Mouse (Mus musculus): ENCODE measurements around the gene Iars2. TPM values are rescaled to one million over a fixed set of nuclear protein-coding genes. Genes with fewer than 3 reads are reported as not detected.

Gene Iars2
- total and polyA plus RNA-seq, 3 experiments: 37.2 to 47.2 (median 41.9) TPM

DNA sequence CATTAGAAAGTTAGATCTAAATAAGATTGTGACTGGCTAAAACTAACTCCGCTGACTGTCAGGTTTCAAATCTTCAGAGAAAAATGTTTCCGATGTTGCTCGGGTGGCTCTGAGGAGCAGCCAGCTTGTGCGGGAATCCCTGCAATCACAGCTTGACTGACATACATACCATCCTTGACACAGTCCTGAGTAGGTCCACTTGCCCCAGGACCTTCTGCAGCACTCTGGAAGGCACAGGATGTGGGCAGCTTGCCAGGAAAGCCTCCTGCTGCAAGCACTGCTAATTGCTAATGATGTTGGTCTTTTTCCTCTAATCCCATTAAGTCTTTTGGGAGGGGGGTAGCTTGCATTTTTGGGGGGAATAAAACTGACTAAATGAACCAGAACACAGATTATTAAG, 44.0 kb downstream of the Iars2 start:
- Histone ChIP-seq H3K27me3 (replicated peaks) (no peaks in the 10 kb centered on the region), H3K36me3 (replicated peaks in 1 of 2; ENCODE audit: control insufficient read depth in 1 of 2, insufficient read depth in 1 of 2, low read length in 1 of 2) (peaks cover 66 to 85% of the 10 kb centered on the region in 2 experiments), H3K9me3 (replicated peaks; ENCODE audit: low read length) (no peaks in the 10 kb centered on the region), H3K4me3 (replicated peaks in 1 of 3; ENCODE audit: low read depth in 2 of 3, low read length in 2 of 3, poor library complexity in 1 of 3) (no peak overlapping the region), H3K9ac (ENCODE audit: insufficient read depth, low read depth) (no peak overlapping the region), H3K4me2 (ENCODE audit: insufficient read depth, low read depth, poor library complexity, severe bottlenecking) (no peak overlapping the region), H3K27ac (ENCODE audit: insufficient read depth, low read depth) (no peak overlapping the region), H3K4me1 (ENCODE audit: control insufficient read depth in 1 of 2, insufficient read depth in 2 of 2) (no peaks in the 10 kb centered on the region), H3K79me2 (replicated peaks; ENCODE audit: control insufficient read depth, extremely low read depth, insufficient read depth, poor library complexity, severe bottlenecking) (no peaks in the 10 kb centered on the region)
- dilution Hi-C loops (cut with MboI; ENCODE audit: extremely low pct_ligation_motif_present, extremely low pct_unique_long_range_greater_than_20kb, low sequenced_read_pairs): no loop called here
- in situ Hi-C loops (cut with MboI; ENCODE audit: low pct_ligation_motif_present, low pct_unique_long_range_greater_than_20kb, low sequenced_read_pairs): no loop called here
- no peak for TF ChIP-seq BHLHE40 (IDR thresholded peaks at IDR 0.05; ENCODE audit: low read depth, low read length)
- TF ChIP-seq JUND (conservative IDR thresholded peaks at IDR 0.05; ENCODE audit: low read depth, low read length): no peak
- no peak for TF ChIP-seq NELFE (IDR thresholded peaks at IDR 0.05; ENCODE audit: low read depth, low read length)
- TF ChIP-seq RAD21 (IDR thresholded peaks at IDR 0.05; ENCODE audit: low read depth, low read length): no peak
- no peak for TF ChIP-seq MAX (IDR thresholded peaks at IDR 0.05; ENCODE audit: low read length)
- TF ChIP-seq CHD2 (IDR thresholded peaks at IDR 0.05; ENCODE audit: low read length): no peak
- TF ChIP-seq POLR2AphosphoS2 (IDR thresholded peaks at IDR 0.05; ENCODE audit: low read depth, low read length): no peak
- TF ChIP-seq RCOR1 (conservative IDR thresholded peaks at IDR 0.05; ENCODE audit: low read depth, low read length): no peak
- no peak for TF ChIP-seq SMC3 (IDR thresholded peaks at IDR 0.05; ENCODE audit: low read depth, low read length)
- no peak for TF ChIP-seq MEF2A (IDR thresholded peaks at IDR 0.05; ENCODE audit: borderline replicate concordance, low read depth, low read length)
- TF ChIP-seq HCFC1 (IDR thresholded peaks at IDR 0.05; ENCODE audit: low read depth, low read length): no peak
- no peak for TF ChIP-seq TCF12 (IDR thresholded peaks at IDR 0.05; ENCODE audit: low read depth, low read length)
- no peak for TF ChIP-seq MXI1 (IDR thresholded peaks at IDR 0.05; ENCODE audit: low read depth, low read length)
- no peak for TF ChIP-seq MAZ (IDR thresholded peaks at IDR 0.05; ENCODE audit: low read depth, low read length)
- no peak for DNase-seq (ENCODE audit: extremely low read depth)

DNA sequence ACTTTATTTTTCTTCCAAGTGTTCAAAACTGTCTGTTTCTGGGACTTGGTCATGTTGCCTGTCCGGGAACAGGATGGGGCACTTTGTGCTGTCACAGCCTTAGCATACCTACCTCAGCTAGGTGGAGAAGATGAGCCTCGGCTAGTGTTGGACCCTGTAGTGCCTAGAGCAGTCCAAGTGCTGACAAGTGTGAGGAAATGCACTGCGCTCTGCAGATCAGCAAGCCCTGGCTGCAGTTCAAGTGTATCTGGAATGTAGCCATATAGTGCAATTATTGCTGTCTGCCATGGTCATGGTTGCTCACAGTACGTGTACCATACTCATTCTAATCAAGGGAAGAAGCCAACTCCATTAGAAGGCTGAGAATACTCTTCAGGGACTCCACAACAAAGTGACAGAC, 44.5 kb downstream of the Iars2 start:
- H3K4me1 ChIP-seq (ENCODE audit: control insufficient read depth in 1 of 2, insufficient read depth in 2 of 2): no peaks in the 10 kb centered on the region
- no peak overlapping the region for H3K9ac ChIP-seq (ENCODE audit: insufficient read depth, low read depth)
- no peaks in the 10 kb centered on the region for H3K79me2 ChIP-seq (replicated peaks; ENCODE audit: control insufficient read depth, extremely low read depth, insufficient read depth, poor library complexity, severe bottlenecking)
- H3K27me3 ChIP-seq (replicated peaks): no peaks in the 10 kb centered on the region
- in situ Hi-C loops (cut with MboI; ENCODE audit: low pct_ligation_motif_present, low pct_unique_long_range_greater_than_20kb, low sequenced_read_pairs): no loop called here
- no peak overlapping the region for H3K4me2 ChIP-seq (ENCODE audit: insufficient read depth, low read depth, poor library complexity, severe bottlenecking)
- no peak overlapping the region for H3K4me3 ChIP-seq (replicated peaks in 1 of 3; ENCODE audit: low read depth in 2 of 3, low read length in 2 of 3, poor library complexity in 1 of 3)
- no peak overlapping the region for H3K27ac ChIP-seq (ENCODE audit: insufficient read depth, low read depth)
- peaks cover 65 to 87% of the 10 kb centered on the region in 2 experiments for H3K36me3 ChIP-seq (replicated peaks in 1 of 2; ENCODE audit: control insufficient read depth in 1 of 2, insufficient read depth in 1 of 2, low read length in 1 of 2)
- TF ChIP-seq ZMIZ1 (IDR thresholded peaks at IDR 0.05; ENCODE audit: low read depth, low read length): no peak
- no peak for TF ChIP-seq MAZ (IDR thresholded peaks at IDR 0.05; ENCODE audit: low read depth, low read length)
- no peak for TF ChIP-seq NRF1 (IDR thresholded peaks at IDR 0.05; ENCODE audit: low read depth, low read length)
- no peak for TF ChIP-seq UBTF (IDR thresholded peaks at IDR 0.05; ENCODE audit: low read depth, low read length)
- no peak for TF ChIP-seq TCF12 (IDR thresholded peaks at IDR 0.05; ENCODE audit: low read depth, low read length)
- no peaks in the 10 kb centered on the region for H3K9me3 ChIP-seq (replicated peaks; ENCODE audit: low read length)
- dilution Hi-C loops (cut with MboI; ENCODE audit: extremely low pct_ligation_motif_present, extremely low pct_unique_long_range_greater_than_20kb, low sequenced_read_pairs): no loop called here
- no peak for DNase-seq (ENCODE audit: extremely low read depth)

All from CH12.LX (cell line).